Mouse (Mus musculus) midbrain, embryonic 14.5 days (tissue): ENCODE results near the gene Pald1. TPM values are rescaled to one million over a fixed set of nuclear protein-coding genes. Genes with fewer than 3 reads are reported as not detected.

Experiments used
- ATAC-seq: fragments of 200-750 bp; cut with Nextera tagmentation; 2 replicates; pipeline ENCODE4 v1.8.0; 2017; ENCODE audit warnings: moderate number of reproducible peaks, moderate library complexity; ENCODE audit not compliant: low FRiP score, low TSS enrichment
- DNase-seq: peaks from one replicate; pipeline ENCODE4 v3.0.0-alpha.2; 2015
- H3K27ac ChIP-seq: fragments of 300-500 bp; sonication (generic); replicated peaks from 2 replicates; pipeline ENCODE4 v1.5.1; 2014; ENCODE audit warnings: mild to moderate bottlenecking, low read depth, low read length, moderate library complexity
- H3K27me3 ChIP-seq: fragments of 300-500 bp; sonication (generic); 2 replicates; pipeline ENCODE4 v1.6.1; 2014; ENCODE audit warnings: low read length, control low read depth, mixed read lengths; ENCODE audit not compliant: control insufficient read depth, insufficient read depth
- H3K36me3 ChIP-seq: fragments of 300-500 bp; sonication (generic); 2 replicates; pipeline ENCODE4 v1.6.1; 2014; ENCODE audit warnings: low read length, control low read depth; ENCODE audit not compliant: control insufficient read depth, insufficient read depth
- H3K4me1 ChIP-seq: fragments of 300-500 bp; sonication (generic); 2 replicates; pipeline ENCODE4 v1.6.1; 2014; ENCODE audit warnings: mild to moderate bottlenecking, antibody characterized with exemption, low read length, control low read depth; ENCODE audit not compliant: control insufficient read depth, insufficient read depth
- H3K4me2 ChIP-seq: fragments of 300-500 bp; sonication (generic); 2 replicates; pipeline ENCODE4 v1.6.1; 2014; ENCODE audit warnings: mild to moderate bottlenecking, low read length, moderate library complexity
- H3K4me3 ChIP-seq: fragments of 300-500 bp; sonication (generic); replicated peaks from 2 replicates; pipeline ENCODE4 v1.5.1; 2014; ENCODE audit warnings: low read depth, low read length
- H3K9ac ChIP-seq: fragments of 300-500 bp; sonication (generic); replicated peaks from 2 replicates; pipeline ENCODE4 v1.6.1; 2014; ENCODE audit warnings: mild to moderate bottlenecking, low read length, moderate library complexity
- H3K9me3 ChIP-seq: fragments of 300-500 bp; sonication (generic); 2 replicates; pipeline ENCODE4 v1.6.1; 2016; ENCODE audit warnings: low read length, control low read depth, mixed read lengths; ENCODE audit not compliant: control insufficient read depth
- WGBS: fragments of 180-500 bp; shearing (Covaris S2); extraction: QIAGEN DNeasy Blood & Tissue Kit; methylation state at CpG from one replicate; pipeline ENCODE4 v1.1.7; 2014; 5-methylcytosine and 5-hydroxymethylcytosine counted together
- polyA plus RNA-seq: library from polyadenylated mRNA; unstranded; fragments of >200 nt; fragmentation: Nextera tagmentation; extraction: Ambion mirVana; gene quantifications from 2 replicates; pipeline ENCODE4 v1.2.1, GENCODE M21; 2014

The Pald1 gene
- polyA plus RNA-seq, 1 experiment from 2014 or later = 18.7 TPM

GRCm38 (mm10) chr10:61273081-61273843, 110.1 kb downstream of the Pald1 start, which contains the start of gene Adamts14:
Adamts14 (minus strand) TSS chr10:61273438.
- H3K4me3 ChIP-seq = peak within 1 kb of the TSS; percentile 48
- H3K9me3 ChIP-seq = no peaks in the 10 kb centered on the region
- DNase-seq (peak; percentile 66), ATAC-seq (peak; percentile 55; the same call in 1 of the 2 replicates)
- peaks cover 28% of the 10 kb centered on the region for H3K27me3 ChIP-seq
- WGBS = 1% methylated on average over 75 of the region's 75 CpGs
- H3K27ac ChIP-seq = no peak within 1 kb of the TSS
- peak within 1 kb of the TSS; percentile 59 for H3K9ac ChIP-seq
- no peaks in the 10 kb centered on the region for H3K36me3 ChIP-seq
- 0 out of 2 replicates have a peak, but pooled peaks cover 4% of the 10 kb centered on the region for H3K4me1 ChIP-seq
- peak within 1 kb of the TSS; percentile 94 for H3K4me2 ChIP-seq

GRCm38 (mm10) chr10:61272631-61273030, 110.7 kb downstream of the Pald1 start:
- DNase-seq = no peak
- Histone ChIP-seq H3K4me2 (peak overlapping the region; percentile 94), H3K27ac (no peak overlapping the region), H3K4me3 (peak overlapping the region; percentile 48), H3K27me3 (peaks cover 28% of the 10 kb centered on the region), H3K9me3 (no peaks in the 10 kb centered on the region), H3K36me3 (no peaks in the 10 kb centered on the region), H3K4me1 (0 out of 2 replicates have a peak, but pooled peaks cover 4% of the 10 kb centered on the region), H3K9ac (peak overlapping the region; percentile 59; the same call in 1 of the 2 replicates)
- 39% methylated on average over 5 of the region's 5 CpGs for WGBS
- ATAC-seq = no peak

GRCm38 (mm10) chr10:61272089-61272626, 111.2 kb downstream of the Pald1 start:
- no peak overlapping the region for H3K4me2 ChIP-seq
- no peak overlapping the region for H3K9ac ChIP-seq
- H3K4me1 ChIP-seq = 0 out of 2 replicates have a peak, but pooled peaks cover 4% of the 10 kb centered on the region
- H3K9me3 ChIP-seq = no peaks in the 10 kb centered on the region
- 60% methylated on average over 8 of the region's 8 CpGs for WGBS
- ATAC-seq = no peak
- no peaks in the 10 kb centered on the region for H3K36me3 ChIP-seq
- H3K27ac ChIP-seq = no peak overlapping the region
- peaks cover 28% of the 10 kb centered on the region for H3K27me3 ChIP-seq
- DNase-seq = no peak
- H3K4me3 ChIP-seq = no peak overlapping the region

Other genes starting within 250 kb of the Pald1 start
- gene Sgpl1, start 235.8 kb downstream of the Pald1 start, polyA plus RNA-seq = 45.3 and 64.5 TPM in 2 replicates
- 0.22 TPM in 1 of 2 replicates, not detected in the other for gene Tbata, start 211.6 kb downstream of the Pald1 start, polyA plus RNA-seq
- 0.15 and 0.22 TPM in 2 replicates for gene Adamts14, start 110.1 kb downstream of the Pald1 start, polyA plus RNA-seq
- not detected in 2 replicates for gene Prf1, start 85.7 kb downstream of the Pald1 start, polyA plus RNA-seq
- not detected in 2 replicates for gene Nodal, start 34.4 kb upstream of the Pald1 start, polyA plus RNA-seq
- gene Eif4ebp2, start 69.1 kb upstream of the Pald1 start, polyA plus RNA-seq = 46.8 and 53.7 TPM in 2 replicates
- 15.0 and 17.6 TPM in 2 replicates for gene Lrrc20, start 92.3 kb upstream of the Pald1 start, polyA plus RNA-seq
- gene Npffr1, start 212.0 kb upstream of the Pald1 start, polyA plus RNA-seq = 0.87 and 0.98 TPM in 2 replicates